Mouse (Mus musculus) ES-E14 (cell line): ENCODE data around the gene Rbfox1. TPM values are rescaled to one million over a fixed set of nuclear protein-coding genes. Genes with fewer than 3 reads are reported as not detected.

Experiments
- DNase-seq: peaks from one replicate; pipeline ENCODE4 v3.0.0-alpha.2; 2013; ENCODE audit warnings: low read depth, low spot score
- H3K27ac ChIP-seq: 2 replicates; pipeline ENCODE4 v1.5.1; 2012; ENCODE audit warnings: low read depth, mild to moderate bottlenecking, low read length, moderate library complexity, mixed read lengths; ENCODE audit not compliant: poor library complexity, insufficient read depth, severe bottlenecking
- H3K36me3 ChIP-seq: 2 replicates; pipeline ENCODE4 v1.6.1; 2012; ENCODE audit warnings: mild to moderate bottlenecking, low read length, moderate library complexity, mixed read lengths; ENCODE audit not compliant: control insufficient read depth, poor library complexity, insufficient read depth, severe bottlenecking
- H3K4me1 ChIP-seq, 2 experiments: fragments of 150-350 bp in 1 of 2; sonication (generic) in 1 of 2; 2 replicates each; pipeline ENCODE4 v1.6.1; 2012; ENCODE audit warnings: low read length in 2 of 2, mild to moderate bottlenecking in 1 of 2, mixed read lengths in 1 of 2; ENCODE audit not compliant: control insufficient read depth in 2 of 2, insufficient read depth in 2 of 2, poor library complexity in 1 of 2
- H3K4me3 ChIP-seq, 2 experiments: fragments of 150-350 bp in 1 of 2; sonication (generic) in 1 of 2; 2 replicates each; pipeline ENCODE4 v1.5.1; 2012; ENCODE audit warnings: low read length in 2 of 2, low read depth in 1 of 2, mild to moderate bottlenecking in 1 of 2, mixed read lengths in 1 of 2; ENCODE audit not compliant: insufficient read depth in 1 of 2, poor library complexity in 1 of 2, severe bottlenecking in 1 of 2
- H3K9ac ChIP-seq: 2 replicates; pipeline ENCODE4 v1.6.1; 2012; ENCODE audit warnings: low read depth, mild to moderate bottlenecking, low read length, mixed read lengths; ENCODE audit not compliant: poor library complexity, insufficient read depth, severe bottlenecking
- H3K9me3 ChIP-seq: fragments of 150-350 bp; sonication (generic); 2 replicates; pipeline ENCODE4 v1.6.1; 2012; ENCODE audit warnings: low read depth, mild to moderate bottlenecking, low read length; ENCODE audit not compliant: control insufficient read depth, insufficient read depth
- CHD2 ChIP-seq: IDR thresholded peaks from 2 replicates; pipeline ENCODE4 v1.6.1; 2014; ENCODE audit warnings: mild to moderate bottlenecking, low read depth, low read length, inconsistent platforms
- HCFC1 ChIP-seq: IDR thresholded peaks from 2 replicates; pipeline ENCODE4 v1.6.1; 2012; ENCODE audit warnings: low read length, inconsistent platforms, borderline replicate concordance; ENCODE audit not compliant: insufficient read depth
- MAFK ChIP-seq: IDR thresholded peaks from 2 replicates; pipeline ENCODE4 v1.6.1; 2014; ENCODE audit warnings: mild to moderate bottlenecking, low read depth, low read length, inconsistent platforms; ENCODE audit not compliant: insufficient read depth
- ZC3H11A ChIP-seq: IDR thresholded peaks from 2 replicates; pipeline ENCODE4 v1.6.1; 2012; ENCODE audit warnings: low read depth, mild to moderate bottlenecking, inconsistent platforms, low read length, borderline replicate concordance
- ZNF384 ChIP-seq: IDR thresholded peaks from 2 replicates; pipeline ENCODE4 v1.6.1; 2012; ENCODE audit warnings: low read depth, low read length, inconsistent platforms
- in situ Hi-C, 2 experiments: fragments of 600-800 bp; cut with MboI; formaldehyde crosslinking; loops; one replicate each; pipeline ENCODE4 v1.15.1; 2025; ENCODE audit warnings: low sequenced_read_pairs in 2 of 2, inconsistent platforms in 1 of 2; ENCODE audit not compliant: unreplicated experiment in 2 of 2
- total RNA-seq: library from RNA; depleted of rRNA; stranded (reverse); fragments of 300-350 nt; gene quantifications from 2 replicates; pipeline ENCODE4 v1.2.3, GENCODE M21; 2012

Gene Rbfox1
- total RNA-seq, 1 experiment, result 0.18 TPM

- in situ Hi-C loops, result no loop called here
Observed at GRCm38 (mm10) chr16:6519474-6519873, 634.3 kb downstream of the Rbfox1 start.

DNA sequence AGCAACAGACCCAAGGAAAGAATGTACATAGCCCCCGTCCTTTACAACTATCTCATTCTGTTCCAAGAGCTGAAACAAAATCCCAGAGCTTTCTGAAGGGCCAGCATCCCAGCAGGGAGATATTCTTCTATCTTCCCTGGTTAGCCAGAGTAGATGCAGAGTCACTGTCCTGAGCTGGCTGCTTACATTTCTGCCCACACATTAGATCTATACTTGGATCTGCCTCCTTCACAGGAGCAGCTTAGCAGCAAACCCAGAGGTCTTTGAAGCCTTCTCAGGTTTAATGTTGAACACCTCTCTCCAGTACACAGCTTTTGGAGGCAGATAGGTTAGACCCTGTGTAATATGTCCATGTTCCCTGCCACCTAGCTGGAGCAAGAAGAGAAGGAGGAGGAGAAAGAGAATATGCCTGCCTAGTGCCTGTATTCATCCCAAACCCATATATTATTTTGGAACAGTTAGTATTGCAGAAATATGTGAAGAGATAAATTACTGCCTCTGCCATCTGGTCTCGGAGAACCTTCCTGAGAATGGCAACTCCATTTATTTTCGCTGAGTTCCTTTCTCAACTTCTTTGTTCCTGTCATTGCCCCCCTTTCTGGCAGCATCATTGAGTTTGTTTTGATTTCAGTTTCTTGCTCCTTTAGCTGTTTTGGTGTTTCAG lies 640.5 kb downstream of the Rbfox1 start:
- in situ Hi-C loops, result no loop called here
- TF ChIP-seq CHD2, result no peak
- no peak for TF ChIP-seq ZC3H11A
- TF ChIP-seq ZNF384, result no peak
- no peak for TF ChIP-seq HCFC1
- no peak for TF ChIP-seq MAFK

More at GRCm38 (mm10) chr16:6519474-6519873, 634.3 kb downstream of the Rbfox1 start:
- H3K9ac ChIP-seq, result no peak overlapping the region
- no peaks in the 10 kb centered on the region for H3K4me1 ChIP-seq
- no peaks in the 10 kb centered on the region for H3K36me3 ChIP-seq
- TF ChIP-seq MAFK, result no peak
- no peak for TF ChIP-seq ZNF384
- no peak for TF ChIP-seq ZC3H11A
- no peak for TF ChIP-seq CHD2
- TF ChIP-seq HCFC1, result no peak
- H3K4me3 ChIP-seq, result no peak overlapping the region
- H3K9me3 ChIP-seq, result no peaks in the 10 kb centered on the region
- DNase-seq, result no peak
- no peak overlapping the region for H3K27ac ChIP-seq

DNA sequence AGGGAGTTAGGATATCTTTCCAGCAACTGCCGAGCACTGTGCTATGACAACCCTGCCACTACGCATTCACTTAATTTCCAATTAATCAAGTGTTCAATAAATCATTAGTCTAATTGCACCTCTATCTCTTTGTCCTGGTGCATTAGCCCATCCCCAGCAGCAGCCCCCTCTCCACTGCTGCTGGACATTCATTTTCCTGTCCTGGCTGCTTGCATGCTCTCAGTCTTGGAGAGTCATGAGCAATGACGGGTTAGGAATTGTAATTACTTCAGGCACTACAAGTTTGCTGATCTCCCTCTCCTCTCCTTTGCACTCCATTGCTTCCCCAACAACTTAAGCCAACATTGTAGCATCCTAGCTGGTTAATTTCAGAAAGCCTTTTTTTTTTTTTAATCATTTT lies 646.3 kb downstream of the Rbfox1 start:
- DNase-seq, result no peak
- Histone ChIP-seq H3K4me1 (no peaks in the 10 kb centered on the region), H3K9ac (no peak overlapping the region), H3K27ac (no peak overlapping the region), H3K9me3 (no peaks in the 10 kb centered on the region), H3K4me3 (no peak overlapping the region), H3K36me3 (no peaks in the 10 kb centered on the region)
- in situ Hi-C loops, result no loop called here
- no peak for TF ChIP-seq ZC3H11A
- TF ChIP-seq MAFK, result no peak
- TF ChIP-seq CHD2, result no peak
- TF ChIP-seq ZNF384, result no peak
- TF ChIP-seq HCFC1, result no peak

More for the DNA sequence above, 640.5 kb downstream of the Rbfox1 start:
- H3K4me1 ChIP-seq, result no peaks in the 10 kb centered on the region
- no peak for DNase-seq
- H3K9ac ChIP-seq, result no peak overlapping the region
- H3K27ac ChIP-seq, result no peak overlapping the region
- no peaks in the 10 kb centered on the region for H3K36me3 ChIP-seq
- H3K9me3 ChIP-seq, result no peaks in the 10 kb centered on the region
- H3K4me3 ChIP-seq, result no peak overlapping the region

GRCm38 (mm10) chr16:6532077-6532995 lies 647.2 kb downstream of the Rbfox1 start:
- no peak overlapping the region for H3K27ac ChIP-seq
- no peaks in the 10 kb centered on the region for H3K36me3 ChIP-seq
- DNase-seq, result no peak
- no peak overlapping the region for H3K9ac ChIP-seq
- H3K4me1 ChIP-seq, result no peaks in the 10 kb centered on the region
- in situ Hi-C loops, result no loop called here
- no peaks in the 10 kb centered on the region for H3K9me3 ChIP-seq
- no peak overlapping the region for H3K4me3 ChIP-seq
- TF ChIP-seq MAFK, result no peak
- no peak for TF ChIP-seq HCFC1
- TF ChIP-seq CHD2, result no peak
- no peak for TF ChIP-seq ZC3H11A
- no peak for TF ChIP-seq ZNF384

DNA sequence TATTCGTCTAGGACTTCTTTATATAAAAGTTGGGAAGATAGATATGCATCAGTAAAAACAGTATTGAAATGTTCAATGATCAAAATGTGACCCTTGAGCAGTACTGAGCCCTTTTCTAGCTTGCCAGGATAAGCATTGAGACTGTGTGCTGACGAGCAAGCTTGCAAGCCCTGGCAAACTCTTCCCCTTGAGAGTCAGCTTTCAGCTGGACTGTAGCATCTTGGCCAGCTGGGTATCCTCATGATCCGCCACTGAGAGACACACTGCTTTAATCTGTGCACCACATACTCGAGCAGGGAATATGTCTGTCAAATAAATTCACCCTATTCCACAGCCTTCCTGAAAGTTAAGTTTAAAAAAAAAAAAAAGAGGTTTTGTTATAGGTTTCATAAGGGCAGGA lies 670.6 kb downstream of the Rbfox1 start:
- H3K4me3 ChIP-seq, result no peak overlapping the region
- in situ Hi-C loops, result no loop called here

More for the DNA sequence above, 670.6 kb downstream of the Rbfox1 start:
- no peak for DNase-seq
- Histone ChIP-seq H3K27ac (no peak overlapping the region), H3K9me3 (no peaks in the 10 kb centered on the region), H3K36me3 (no peaks in the 10 kb centered on the region), H3K4me1 (no peaks in the 10 kb centered on the region), H3K9ac (no peak overlapping the region)
- TF ChIP-seq ZNF384, result no peak
- no peak for TF ChIP-seq HCFC1
- TF ChIP-seq ZC3H11A, result no peak
- TF ChIP-seq MAFK, result no peak
- no peak for TF ChIP-seq CHD2
